Mouse (Mus musculus) left cerebral cortex, adult 8-10 months (tissue): ENCODE data around the gene Gpatch8. TPM values are rescaled to one million over a fixed set of nuclear protein-coding genes. Genes with fewer than 3 reads are reported as not detected.

ENCODE experiments used
- DNase-seq, 2 experiments: peaks; one replicate each; pipeline ENCODE4 v3.0.0; 2022; ENCODE audit warnings: low spot score in 2 of 2
- total RNA-seq, 4 experiments: library from RNA; stranded (reverse); gene quantifications; 2 replicates each; pipeline ENCODE4 v1.2.4; 2022

The Gpatch8 gene
- total RNA-seq, 4 experiments from 2014 or later = 53.4 to 64.9 (median 58.6) TPM

DNA sequence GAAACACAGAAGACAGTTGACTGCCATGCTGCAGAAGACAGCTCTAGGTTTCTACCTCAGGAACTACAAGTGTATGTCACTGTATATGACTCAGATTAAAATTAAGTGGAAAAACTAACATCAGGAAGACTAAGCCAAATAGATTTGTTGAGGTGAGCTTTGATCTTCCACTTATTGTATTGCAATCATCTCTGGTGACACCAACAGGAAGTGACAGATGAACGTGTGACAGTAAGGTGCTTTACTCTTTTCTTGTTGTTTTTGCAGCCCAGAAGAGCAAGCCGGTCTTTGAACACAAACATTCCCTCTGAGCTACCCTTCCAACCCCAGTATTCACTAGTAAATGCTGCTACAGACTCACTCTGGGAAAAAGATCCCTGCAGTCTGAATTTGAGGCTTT, 59.5 kb downstream of the Gpatch8 start:
- DNase-seq = no peak

DNA sequence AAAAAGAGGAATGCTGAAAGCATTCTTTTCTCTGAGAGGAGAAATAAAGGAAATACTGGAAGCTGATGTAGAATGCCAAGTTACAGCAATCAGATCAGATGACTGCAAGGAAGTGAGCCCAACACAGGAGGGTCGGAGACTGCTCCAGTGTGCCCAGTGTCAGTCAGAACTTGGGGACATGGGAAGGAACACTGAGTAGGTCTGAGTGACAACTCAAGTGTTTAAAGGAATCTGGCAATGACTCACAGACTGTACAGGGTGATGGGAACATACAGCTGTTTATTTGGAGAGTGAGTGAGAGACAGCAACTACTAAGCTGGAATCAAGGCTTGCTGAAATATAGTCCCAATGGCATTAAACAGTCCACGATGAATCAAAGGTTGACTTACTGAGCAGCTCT, 60.0 kb downstream of the Gpatch8 start:
- DNase-seq = no peak

DNA sequence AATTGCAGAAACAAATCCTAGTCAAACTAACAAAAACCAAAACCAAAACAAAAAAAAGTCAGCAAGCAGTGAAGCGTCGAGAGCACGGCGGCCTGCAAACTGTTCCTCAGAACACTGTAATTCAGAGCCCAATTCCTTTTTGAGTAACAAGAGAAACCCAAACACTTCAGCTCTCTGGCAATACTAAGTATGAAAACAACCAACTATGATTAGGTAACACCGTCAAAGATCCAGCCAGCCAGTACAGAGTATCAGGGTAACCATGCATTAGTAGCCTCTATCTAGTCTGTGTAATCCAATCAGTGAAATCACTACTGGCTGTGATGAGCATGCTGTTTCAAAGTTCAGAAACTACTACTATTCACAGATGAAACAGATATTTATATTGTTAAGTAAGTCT, 60.5 kb downstream of the Gpatch8 start:
- no peak for DNase-seq

DNA sequence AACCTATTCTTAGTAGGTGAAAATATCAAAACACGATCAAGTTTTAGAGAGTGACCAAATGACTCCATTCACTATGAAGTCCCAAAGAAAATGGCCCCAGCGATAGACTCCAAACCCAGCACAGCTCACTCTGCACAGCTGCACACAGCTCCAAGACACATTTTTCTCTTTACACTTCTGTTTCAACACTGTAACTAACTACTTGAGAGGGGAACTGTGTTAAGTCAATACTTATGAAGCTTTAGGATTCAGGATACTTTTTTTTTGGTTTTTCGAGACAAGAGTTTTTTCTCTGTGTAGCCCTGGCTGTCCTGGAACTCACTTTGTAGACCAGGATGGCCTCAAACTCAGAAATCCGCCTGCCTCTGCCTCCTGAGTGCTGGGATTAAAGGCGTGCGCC, 61.1 kb downstream of the Gpatch8 start:
- no peak for DNase-seq

DNA sequence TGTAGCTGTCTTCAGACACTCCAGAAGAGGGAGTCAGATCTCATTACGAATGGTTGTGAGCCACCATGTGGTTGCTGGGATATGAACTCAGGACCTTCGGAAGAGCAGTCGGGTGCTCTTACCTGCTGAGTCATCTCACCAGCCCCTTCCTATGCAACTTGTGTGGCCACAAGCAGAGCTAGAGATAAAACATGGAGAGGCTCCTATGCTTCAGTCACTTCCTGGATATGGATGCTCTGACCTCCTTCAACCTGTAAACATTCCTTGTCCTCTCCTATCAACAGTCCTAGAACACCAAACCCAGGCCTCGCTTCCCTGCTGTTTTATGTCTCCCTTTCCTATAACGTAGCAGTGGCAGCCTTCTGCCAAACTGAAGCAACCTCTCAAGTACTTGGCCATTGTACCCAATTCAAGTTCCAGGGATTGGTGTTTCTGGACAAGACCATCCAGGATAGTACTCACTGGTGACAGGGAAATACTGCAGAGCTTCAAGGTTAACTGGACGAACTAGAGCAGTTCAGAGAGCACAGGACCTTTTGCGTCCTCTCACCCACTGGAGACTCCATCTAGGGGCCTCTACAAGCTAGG, 62.0 kb downstream of the Gpatch8 start:
- DNase-seq = no peak

DNA sequence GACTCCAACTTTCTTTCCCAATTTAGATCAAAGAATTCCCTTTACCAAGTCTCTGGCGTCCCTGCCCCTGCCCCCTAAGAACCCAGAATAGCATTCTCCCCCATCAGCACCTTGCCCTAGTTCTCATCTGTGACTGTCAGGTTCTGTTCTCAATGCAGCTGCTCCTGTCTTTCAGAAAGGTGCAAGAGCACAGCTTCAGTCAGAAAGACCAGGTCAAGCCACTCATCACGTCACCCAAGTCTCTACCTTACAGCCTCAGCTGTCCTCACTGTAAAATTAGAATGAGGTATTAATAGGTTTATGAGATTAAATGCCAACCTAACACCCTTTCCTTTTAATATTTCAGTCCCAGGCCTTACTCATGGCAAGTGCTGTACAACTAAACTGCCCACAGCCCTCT, 63.0 kb downstream of the Gpatch8 start:
- DNase-seq = no peak

DNA sequence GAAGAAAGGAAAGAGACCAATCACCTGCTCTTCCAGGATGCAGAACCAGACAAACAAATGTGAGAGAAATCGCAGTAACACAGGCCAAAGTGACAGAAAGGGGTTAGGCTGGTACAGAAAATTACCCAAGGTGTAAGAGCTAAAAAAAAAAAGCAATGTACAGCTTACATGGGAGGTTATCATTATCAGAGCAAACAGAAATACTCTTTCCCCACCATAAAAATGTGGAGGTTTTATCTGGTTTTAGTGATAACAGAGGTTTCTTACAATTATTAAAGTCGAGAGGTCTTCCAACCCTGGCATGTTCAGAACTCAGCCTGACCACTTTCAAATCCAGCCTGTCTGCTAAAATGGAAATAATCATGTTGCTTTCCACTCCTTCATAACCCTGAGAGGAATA, 68.3 kb downstream of the Gpatch8 start:
- DNase-seq = no peak

DNA sequence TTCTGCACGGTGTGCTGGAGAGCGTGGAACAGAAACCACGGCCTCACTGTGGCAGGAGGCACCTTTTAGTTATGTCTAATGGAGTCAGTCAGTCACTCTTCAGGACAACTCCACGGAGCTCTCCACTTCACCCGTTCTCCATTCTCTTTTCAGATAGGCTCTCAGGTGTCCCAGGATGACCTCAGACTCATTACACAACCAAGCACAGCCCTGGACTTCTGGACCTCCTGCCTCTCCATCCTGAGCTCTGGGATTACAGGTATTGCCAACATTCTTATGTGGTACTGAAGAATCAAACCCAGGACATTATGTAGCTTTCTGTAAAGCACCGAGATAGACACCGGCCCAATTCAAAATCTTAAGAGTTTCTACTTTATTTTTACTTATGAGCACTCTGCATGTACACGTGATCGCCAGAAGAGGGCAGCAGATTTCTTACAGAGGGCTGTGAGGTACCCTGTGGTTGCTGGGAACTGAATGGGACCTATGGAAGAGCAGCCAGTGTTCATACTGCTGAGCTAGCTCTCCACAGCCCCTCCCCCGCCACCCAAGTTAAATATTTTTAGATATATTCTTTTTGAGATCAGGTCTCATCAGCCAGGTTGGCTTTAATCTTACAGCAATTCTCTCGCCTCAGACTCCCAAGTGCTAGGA, 69.3 kb downstream of the Gpatch8 start:
- no peak for DNase-seq

DNA sequence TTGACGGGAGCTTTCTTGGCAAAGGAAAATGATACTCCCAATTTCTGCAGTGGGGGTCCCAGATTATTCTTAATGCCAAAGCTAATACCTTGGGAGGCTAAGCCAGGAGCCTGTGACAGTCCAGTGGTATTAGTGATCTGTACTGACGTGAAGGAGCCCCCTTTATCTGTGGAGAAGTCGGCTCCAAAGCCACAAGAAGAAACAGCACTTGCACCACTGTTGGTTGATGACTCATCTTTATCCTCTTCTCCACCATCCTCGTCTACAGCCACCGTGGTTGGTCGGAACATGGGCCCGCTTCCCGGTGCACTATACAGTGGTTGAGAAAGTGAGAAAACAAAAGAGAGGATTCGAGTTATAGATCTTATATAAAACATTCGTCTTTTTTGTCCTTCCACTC, 74.4 kb downstream of the Gpatch8 start:
- no peak for DNase-seq

DNA sequence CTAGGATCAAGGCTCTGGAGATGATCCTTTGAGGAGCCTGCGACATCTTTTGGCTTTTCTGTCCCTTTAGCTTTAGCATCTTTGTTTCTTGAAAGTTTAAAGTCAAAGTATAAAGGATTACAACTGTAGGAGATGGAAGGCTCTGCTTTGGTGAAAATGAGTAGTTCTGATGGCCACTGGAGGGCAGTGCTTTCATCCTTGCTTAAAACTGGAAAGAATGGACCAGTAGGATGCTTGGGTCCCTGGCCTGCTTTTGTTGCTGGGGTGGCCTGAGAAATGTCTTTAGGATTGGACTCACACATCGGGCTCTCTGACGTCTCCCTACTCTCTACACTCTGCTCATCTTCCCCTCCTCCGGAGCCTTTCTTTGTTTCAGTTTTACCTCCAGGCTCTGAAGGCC, 75.3 kb downstream of the Gpatch8 start:
- no peak for DNase-seq

DNA sequence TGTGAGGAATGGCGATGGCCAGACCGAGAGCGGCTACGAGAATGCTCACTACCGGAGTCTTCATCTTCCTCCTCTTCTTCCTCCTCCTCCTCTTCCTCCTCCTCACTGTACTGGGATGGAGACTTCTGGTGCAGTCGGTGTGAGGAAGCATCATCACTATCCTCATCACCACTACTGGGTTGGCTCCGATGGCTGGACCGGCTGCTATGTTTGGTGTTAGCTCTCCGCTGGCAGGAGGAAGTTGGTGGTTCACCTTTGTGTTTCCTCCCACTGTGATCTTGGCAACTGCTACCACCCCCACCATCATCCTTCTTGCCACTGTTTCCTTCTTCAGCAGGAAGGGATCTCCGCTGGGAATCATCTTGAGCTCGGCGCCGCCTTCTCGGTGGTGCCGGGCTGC, 76.1 kb downstream of the Gpatch8 start:
- no peak for DNase-seq

DNA sequence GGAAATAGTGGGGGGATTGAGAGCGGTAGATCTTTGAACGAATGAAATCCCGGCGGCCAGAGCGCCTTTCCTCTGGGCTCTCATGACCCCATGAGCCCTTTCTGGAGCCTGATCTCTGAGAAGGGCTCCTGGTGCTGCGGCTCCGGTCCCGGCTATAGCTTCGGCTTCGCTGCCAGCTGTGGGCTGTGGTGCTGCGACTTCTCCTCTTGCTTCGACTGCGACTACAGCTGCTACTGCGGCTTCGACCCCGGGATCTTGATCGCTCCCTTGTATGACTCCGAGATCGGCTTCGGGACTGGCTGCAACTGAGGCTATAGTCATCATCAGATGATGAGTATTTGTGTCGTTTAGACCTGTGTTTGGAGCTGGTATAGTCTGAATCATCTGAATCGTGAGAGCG, 76.6 kb downstream of the Gpatch8 start:
- no peak for DNase-seq

DNA sequence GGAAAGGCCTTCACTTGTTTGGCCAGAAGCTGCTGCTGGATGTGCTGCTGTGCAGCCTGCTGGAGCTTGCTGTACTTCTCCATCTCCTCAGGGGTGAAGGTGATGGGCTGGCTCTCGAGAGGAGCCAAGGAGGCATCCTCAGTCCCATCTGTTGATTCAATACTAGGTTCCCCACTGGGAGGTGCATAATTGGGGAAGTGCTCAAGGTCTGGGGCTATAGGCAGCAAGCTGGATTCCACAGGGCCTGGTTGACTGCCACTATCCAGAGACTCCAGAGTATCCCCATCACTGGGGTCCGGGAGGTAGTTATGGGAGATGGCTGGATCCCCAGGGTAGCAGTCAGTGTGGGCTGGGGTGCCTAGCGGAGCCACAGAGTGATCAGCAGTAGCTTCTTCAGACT, 77.5 kb downstream of the Gpatch8 start:
- no peak for DNase-seq

DNA sequence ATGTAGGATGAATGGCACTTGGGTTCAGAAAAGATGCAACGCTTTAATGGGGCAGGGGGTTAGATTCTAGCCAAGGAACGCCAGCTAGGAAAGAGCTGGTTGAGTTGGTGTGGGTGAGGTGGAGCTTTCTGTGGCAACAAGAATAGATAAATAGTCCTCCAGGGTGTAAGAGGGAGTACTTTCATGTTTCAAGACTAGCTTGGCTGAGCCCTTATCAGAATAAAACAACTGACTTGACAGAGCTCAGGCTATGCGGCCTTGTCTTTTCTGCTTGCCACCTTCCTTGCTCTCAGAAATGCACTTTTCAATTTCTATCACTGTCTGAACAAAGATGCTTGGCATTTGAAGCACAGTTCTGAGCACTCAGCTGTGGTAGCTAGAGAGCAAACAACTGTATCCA, 81.2 kb downstream of the Gpatch8 start:
- no peak for DNase-seq

DNA sequence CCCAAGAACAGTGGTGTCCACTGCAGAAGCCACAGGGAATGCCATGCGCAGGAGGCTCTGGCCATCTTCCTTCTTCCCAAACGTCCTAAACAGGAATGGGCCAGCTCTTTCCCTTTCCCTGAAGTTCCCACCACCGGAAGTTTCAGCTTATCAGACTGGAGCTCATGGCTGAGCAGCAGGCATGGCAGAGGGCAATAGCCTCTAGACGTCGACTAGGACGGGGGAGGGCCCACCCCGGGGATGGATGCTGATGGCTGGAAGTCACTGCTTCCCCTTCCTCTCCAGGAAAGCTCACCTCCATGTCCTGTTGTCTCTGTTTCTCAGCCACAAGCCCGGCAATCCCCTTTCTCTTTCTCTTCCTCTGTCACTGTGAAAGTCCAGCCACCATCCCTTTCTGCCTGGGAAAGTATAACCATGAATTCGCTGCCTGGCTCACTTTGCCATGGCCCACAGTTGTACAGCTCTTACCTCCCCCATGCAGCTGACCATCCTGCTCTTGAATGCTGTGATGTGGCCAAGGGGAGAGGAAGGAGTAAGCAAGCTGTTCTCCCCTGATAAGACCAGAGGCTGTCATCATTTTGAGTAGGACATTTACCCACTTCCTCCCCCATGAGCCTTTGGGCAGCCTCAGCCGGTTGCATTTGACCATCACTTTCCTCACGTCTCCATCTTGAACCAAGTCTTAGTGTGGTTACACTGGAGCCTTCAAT, 86.4 kb downstream of the Gpatch8 start, which contains the start of gene Itga2b:
Gene Itga2b (minus strand): TSS at position 475 of the 710 bp plus-strand sequence.
- no peak for DNase-seq

DNA sequence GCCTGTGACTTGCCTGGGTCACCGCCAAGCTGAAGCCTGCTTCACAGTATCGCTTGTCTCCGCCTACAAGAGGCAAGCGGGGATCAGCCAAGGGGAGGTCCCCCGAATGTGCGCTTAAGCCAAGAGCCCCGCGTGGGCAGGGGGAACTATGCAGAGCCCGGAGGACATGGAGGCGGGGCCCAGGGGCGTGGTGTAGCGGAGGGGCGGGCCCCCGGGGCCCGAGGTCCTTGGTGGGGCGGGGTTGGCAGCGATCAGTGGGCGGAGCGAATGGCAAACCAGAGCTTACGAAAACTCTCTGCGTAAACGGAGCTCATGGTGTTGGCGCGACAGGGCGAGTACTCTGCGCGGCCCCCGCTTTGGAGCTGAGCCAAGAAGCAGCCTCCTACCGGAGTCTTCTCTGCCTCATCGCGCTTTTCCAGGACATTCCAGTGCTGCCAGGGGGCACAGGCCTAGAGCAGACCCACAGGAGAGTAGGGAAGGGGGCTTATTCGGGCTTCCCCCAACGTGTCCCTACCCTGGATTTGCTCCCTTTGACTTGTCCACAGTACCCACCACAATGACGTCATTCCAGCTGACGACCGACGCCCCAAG, 89.1 kb downstream of the Gpatch8 start:
- peak; percentile 88 to 92 for DNase-seq

DNA sequence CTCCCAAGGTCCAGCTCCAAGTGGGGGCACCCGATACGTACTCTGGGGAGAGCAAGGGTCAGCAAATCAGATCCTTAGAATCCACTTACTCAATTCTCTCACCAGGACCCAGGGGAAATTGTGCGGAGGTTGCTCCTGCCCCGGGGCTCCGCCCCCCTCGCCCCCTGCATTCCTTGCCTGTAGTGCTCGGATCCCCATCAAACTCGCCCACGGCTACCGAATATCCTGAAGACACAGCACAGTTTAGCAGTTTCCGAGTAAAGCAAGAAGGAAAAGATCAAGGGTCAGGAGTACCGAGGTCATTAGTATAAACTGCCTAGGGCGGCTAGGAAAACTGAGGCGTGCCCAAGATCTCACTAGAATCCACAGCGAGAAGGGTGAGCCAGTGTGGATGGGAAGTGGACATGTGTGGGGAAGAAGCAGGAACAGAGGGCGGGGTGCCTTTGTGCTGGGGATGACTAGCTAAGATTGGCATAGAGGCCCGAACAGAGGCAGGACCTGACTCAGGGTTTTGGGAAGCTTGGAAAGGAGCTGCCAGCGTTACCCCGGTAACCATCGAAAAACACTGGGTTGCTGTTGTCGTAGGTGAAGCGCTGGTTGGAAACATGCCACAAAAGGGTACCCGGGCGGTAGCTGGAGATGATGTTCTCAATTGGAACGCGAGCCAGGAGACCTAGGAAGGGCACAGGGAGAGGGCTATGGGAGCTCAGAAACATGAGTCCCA, 90.3 kb downstream of the Gpatch8 start:
- peak; percentile 38 to 81 for DNase-seq

DNA sequence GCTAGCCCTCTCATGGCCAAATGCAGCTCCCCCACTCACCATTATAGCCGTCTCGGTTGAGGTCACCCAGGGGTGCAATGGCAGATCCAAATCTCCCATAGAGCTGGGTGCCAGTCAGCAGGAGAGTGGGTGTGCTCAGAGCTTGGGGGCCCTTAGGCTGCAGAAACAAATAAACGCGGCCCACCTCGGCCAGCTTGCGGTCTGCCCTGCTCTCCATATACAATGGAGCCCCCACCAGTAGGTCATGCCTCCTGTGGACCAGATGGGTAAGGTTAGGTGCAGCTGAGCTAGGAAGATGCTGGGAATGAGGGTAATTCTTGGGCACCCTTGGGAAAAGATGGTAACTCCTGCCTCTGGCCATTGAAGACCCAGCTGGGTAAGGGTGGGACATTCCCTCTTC, 91.3 kb downstream of the Gpatch8 start:
- no peak for DNase-seq

DNA sequence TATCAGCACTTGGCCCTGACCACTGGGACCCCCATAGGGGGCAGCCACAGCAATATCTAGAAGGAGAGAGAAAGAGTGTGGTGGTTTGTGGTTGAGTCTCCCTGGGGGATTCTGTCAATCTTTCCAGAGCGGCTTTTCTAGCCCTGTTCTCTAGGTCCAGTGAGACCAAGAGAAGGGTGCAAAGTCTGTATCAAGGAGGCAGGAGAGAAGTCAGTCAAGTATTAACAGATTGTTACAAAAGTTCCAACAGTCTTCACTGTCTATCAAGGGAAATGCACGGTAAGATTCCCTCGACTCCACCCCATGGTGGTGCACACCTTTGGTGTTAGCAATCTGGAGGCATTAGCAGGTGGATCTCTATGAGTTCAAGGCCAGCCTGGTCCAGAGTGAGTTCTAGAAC, 94.4 kb downstream of the Gpatch8 start:
- no peak for DNase-seq

DNA sequence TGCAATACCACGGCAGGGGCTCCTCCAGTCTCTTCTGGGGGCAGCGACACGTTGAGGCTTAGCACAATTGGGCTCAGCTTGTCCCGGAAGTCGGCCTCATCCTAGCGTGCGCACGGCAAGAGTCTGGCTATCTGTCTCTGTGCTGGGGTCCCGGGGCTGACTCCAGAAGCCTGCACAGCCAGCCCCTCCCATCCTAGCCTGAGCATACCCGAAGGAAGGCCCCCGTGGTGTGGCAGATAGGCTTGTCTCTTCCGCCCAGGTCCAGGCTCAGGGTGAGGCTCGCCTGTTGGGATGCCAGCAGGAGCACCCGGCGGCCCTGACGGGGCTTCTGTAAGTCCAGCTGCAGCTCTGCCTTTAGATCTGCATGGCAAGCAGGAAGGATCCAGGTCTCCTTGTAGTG, 95.7 kb downstream of the Gpatch8 start:
- no peak for DNase-seq

DNA sequence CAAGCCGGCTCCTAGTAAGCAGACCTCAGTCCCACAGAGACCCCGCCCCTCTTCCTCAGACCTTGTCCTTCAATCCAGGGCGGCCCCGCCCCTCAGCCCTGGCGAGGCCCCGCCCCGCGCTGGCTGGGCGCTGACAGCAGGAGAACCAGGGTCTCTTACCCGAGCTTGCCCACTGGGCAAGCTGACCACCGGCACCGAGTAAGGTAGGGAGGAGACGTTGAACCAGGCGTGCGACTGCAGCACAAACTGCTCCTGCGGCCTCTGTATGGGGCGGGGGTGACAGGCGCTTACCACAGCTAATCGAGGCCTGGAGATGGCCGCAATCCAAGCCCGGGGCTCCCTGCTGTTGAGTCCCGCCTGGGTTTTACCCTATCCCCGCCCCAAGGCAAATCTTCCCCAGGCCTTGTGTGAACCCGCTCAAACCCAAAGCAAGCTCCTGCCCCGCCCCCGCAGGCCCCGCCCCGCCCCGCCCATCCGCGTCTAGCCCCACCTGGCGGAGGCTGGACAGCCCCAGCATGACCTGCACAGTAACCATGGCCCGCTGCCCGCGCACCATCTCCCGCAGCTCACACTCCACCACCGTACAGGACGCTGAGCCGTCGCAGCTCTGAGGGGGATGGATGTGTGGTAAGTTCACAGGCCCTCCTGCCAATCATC, 100.3 kb downstream of the Gpatch8 start:
- DNase-seq = peak; percentile 29 to 57
